Mouse (Mus musculus) ovary, postnatal 36 days (tissue): ENCODE measurements around the gene Cstl1.
"Not testable (repeated sequence)": the region's sequence is repeated elsewhere in the genome, so short reads cannot be mapped to it uniquely, and the experiment has no call there.

Source experiments
- DNase-seq: peaks from one replicate; pipeline ENCODE4 v3.0.0; 2022; ENCODE audit warnings: low spot score, mixed read lengths

Cstl1 gene

GRCm38 (mm10) chr2:148750058-148750457 lies at the start of gene Cstl1:
TSS of gene Cstl1 (plus strand) at chr2:148750358.
- no peak for DNase-seq

GRCm38 (mm10) chr2:148706409-148707201 lies 43.6 kb upstream of the Cstl1 start:
- DNase-seq: no peak

- DNase-seq: no peak
Observed at GRCm38 (mm10) chr2:148707202-148707530, 43.0 kb upstream of the Cstl1 start.

DNA sequence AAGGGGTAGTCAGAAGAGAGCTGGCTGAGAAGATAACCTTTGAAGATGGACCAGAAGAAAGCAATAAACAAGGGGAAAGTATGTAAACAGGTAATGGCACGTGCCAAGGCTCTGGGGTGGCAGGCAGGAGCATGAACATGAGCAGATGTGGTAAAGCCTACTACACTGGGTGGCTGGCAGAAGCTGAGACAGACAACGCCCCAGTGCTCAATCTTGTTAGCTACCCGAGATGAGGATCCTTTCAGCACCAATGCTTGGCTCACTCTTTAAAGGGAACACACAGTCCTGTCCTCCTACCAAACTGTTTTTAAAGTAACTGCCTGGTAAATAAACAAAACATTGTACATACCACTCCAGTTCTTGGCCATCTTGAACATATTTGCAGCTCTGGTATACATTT lies 37.8 kb upstream of the Cstl1 start:
- DNase-seq: no peak

DNA sequence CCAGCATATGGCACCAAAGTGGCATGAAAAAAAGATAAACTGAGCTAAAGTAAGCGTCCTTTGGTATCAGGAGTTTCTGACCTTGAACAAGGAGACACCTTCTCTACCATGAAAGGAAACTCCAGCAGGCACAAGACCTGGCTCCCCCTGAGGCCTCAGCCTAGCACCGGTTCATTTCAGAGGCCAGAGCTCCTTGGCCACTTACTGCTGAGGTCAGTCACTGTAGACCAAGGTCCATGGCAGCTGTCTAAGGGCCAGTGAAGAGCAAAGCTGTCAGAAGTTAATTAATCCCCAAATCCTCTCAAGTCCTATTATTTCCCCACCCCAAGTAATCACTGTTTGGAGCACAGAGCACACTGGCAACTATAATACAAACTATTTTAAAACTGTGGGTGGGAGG lies 33.1 kb upstream of the Cstl1 start:
- no peak for DNase-seq

GRCm38 (mm10) chr2:148719271-148719995 lies 30.7 kb upstream of the Cstl1 start:
- no peak for DNase-seq

- DNase-seq: peak; percentile 28
Observed at GRCm38 (mm10) chr2:148731614-148732326, 18.4 kb upstream of the Cstl1 start.

GRCm38 (mm10) chr2:148732327-148733000 lies 17.7 kb upstream of the Cstl1 start, which contains the start of gene Napb:
TSS of gene Napb (minus strand) at chr2:148732467.
- peak; percentile 93 for DNase-seq

DNA sequence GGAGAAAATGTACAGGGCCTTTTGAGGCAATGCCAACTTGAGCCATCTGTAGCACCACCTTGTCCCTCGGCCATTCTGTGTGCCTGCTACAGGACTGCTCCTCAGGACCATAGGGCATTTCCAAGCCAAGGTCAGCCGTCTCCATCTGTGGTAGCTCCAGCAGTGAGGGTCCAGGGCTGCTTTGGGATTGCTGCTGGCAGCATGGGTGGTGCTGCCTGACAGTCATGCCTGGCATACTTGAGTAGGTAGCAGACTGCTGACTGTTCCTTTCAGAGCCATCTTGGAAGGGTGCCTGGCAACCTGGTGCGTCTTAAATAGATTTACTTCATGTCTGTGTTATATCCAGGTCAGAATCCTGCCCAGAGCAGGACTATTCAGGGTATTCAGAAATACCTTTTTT lies 7.2 kb upstream of the Cstl1 start:
- no peak for DNase-seq

DNA sequence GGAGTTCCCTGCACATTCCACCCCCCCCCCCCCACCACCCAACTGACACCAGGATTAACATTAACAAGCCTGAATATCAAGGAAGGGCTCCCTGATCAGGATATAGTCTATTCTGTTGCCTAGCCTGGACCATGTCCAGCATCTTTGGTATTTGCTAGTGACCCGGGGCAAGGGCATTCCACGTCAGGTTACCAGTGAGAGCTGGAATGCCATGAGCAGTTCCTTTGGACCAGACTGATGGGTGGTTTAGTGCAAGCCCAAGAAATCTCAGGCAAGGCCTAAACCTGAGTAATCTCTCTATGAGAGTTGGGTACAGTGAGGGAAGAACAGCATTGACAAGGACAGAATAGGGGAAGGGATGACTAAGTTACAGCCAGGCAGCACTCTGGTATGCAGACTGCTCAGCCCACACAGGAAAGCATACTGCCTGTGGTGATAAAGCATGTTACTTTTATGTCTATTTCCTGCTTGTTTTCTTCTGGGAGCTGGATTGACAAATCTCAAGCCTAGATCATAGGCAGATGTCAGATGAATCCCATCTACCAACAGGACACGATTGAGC lies 6.2 kb upstream of the Cstl1 start:
- DNase-seq: no peak

GRCm38 (mm10) chr2:148751893-148752813 lies 2.0 kb downstream of the Cstl1 start:
- peak; percentile 24 for DNase-seq

- DNase-seq: no peak
Observed at GRCm38 (mm10) chr2:148754310-148754846, 4.2 kb downstream of the Cstl1 start.

GRCm38 (mm10) chr2:148763648-148764388 lies 13.7 kb downstream of the Cstl1 start:
- no peak for DNase-seq

GRCm38 (mm10) chr2:148771397-148771796 lies 21.2 kb downstream of the Cstl1 start, which contains the start of gene Cst11:
TSS of gene Cst11 (minus strand) at chr2:148771497.
- not testable (repeated sequence) for DNase-seq

- DNase-seq: no peak
Observed at GRCm38 (mm10) chr2:148781709-148782108, 31.6 kb downstream of the Cstl1 start, which contains the start of gene 8030411F24Rik. TSS of gene 8030411F24Rik (plus strand) at chr2:148782009.

GRCm38 (mm10) chr2:148789142-148789541 lies 39.0 kb downstream of the Cstl1 start, which contains the start of gene Cst12:
TSS of gene Cst12 (plus strand) at chr2:148789361.
- peak; percentile 12 for DNase-seq

- DNase-seq: no peak
Observed at GRCm38 (mm10) chr2:148798485-148798884, 48.3 kb downstream of the Cstl1 start, which contains the start of gene Cst8. TSS of gene Cst8 (plus strand) at chr2:148798785.

- peak; percentile 22 for DNase-seq
Observed at GRCm38 (mm10) chr2:148801491-148801921, 51.3 kb downstream of the Cstl1 start.
